Mouse (Mus musculus) c-Kit-positive CD71-negative TER-119-negative erythroid progenitor cells, embryonic 14.5 days (primary cell): ENCODE results near the gene Pdzd2.

Source experiments
- DNase-seq: peaks from one replicate; pipeline ENCODE4 v3.0.0-alpha.2; 2013; ENCODE audit warnings: low read depth

Gene Pdzd2

GRCm38 (mm10) chr15:12351470-12351869, 388.3 kb downstream of the Pdzd2 start:
- DNase-seq, result no peak

- DNase-seq, result no peak
Observed at GRCm38 (mm10) chr15:12349840-12350239, 389.9 kb downstream of the Pdzd2 start.

GRCm38 (mm10) chr15:12348950-12349349, 390.8 kb downstream of the Pdzd2 start:
- no peak for DNase-seq

- DNase-seq, result no peak
Observed at GRCm38 (mm10) chr15:12346916-12347315, 392.8 kb downstream of the Pdzd2 start.

- no peak for DNase-seq
Observed at GRCm38 (mm10) chr15:12341401-12341758, 398.3 kb downstream of the Pdzd2 start.

GRCm38 (mm10) chr15:12340536-12341400, 399.0 kb downstream of the Pdzd2 start:
- no peak for DNase-seq

- DNase-seq, result no peak
Observed at GRCm38 (mm10) chr15:12337779-12338137, 402.0 kb downstream of the Pdzd2 start.

- DNase-seq, result no peak
Observed at GRCm38 (mm10) chr15:12337030-12337778, 402.5 kb downstream of the Pdzd2 start.

- DNase-seq, result no peak
Observed at GRCm38 (mm10) chr15:12334381-12334780, 405.3 kb downstream of the Pdzd2 start.

GRCm38 (mm10) chr15:12331300-12331699, 408.4 kb downstream of the Pdzd2 start:
- DNase-seq, result no peak

- DNase-seq, result no peak
Observed at GRCm38 (mm10) chr15:12330892-12331291, 408.8 kb downstream of the Pdzd2 start.

GRCm38 (mm10) chr15:12330389-12330788, 409.3 kb downstream of the Pdzd2 start:
- no peak for DNase-seq

GRCm38 (mm10) chr15:12324326-12324725, 415.4 kb downstream of the Pdzd2 start:
- DNase-seq, result no peak

- DNase-seq, result no peak
Observed at GRCm38 (mm10) chr15:12322676-12323402, 416.9 kb downstream of the Pdzd2 start.

GRCm38 (mm10) chr15:12321788-12322621, 417.7 kb downstream of the Pdzd2 start, which contains the start of gene 1810049J17Rik:
TSS of gene 1810049J17Rik (minus strand) at chr15:12321899.
- no peak for DNase-seq

- peak; percentile 81 for DNase-seq
Observed at GRCm38 (mm10) chr15:12321091-12321787, 418.5 kb downstream of the Pdzd2 start, which contains the start of gene Golph3. TSS of gene Golph3 (plus strand) at chr15:12321450.

GRCm38 (mm10) chr15:12320441-12321090, 419.2 kb downstream of the Pdzd2 start:
- no peak for DNase-seq

- DNase-seq, result no peak
Observed at GRCm38 (mm10) chr15:12319889-12320288, 419.8 kb downstream of the Pdzd2 start.

GRCm38 (mm10) chr15:12318451-12318850, 421.3 kb downstream of the Pdzd2 start:
- no peak for DNase-seq

GRCm38 (mm10) chr15:12317290-12317689, 422.4 kb downstream of the Pdzd2 start:
- no peak for DNase-seq
